Mouse (Mus musculus): ENCODE data around the gene Cdk14. TPM values are rescaled to one million over a fixed set of nuclear protein-coding genes. Genes with fewer than 3 reads are reported as not detected.

Gene Cdk14
- polyA plus RNA-seq, 1 experiment from 2014 or later: 34.3 TPM

GRCm38 (mm10) chr5:4892734-4893133, 527.4 kb downstream of the Cdk14 start:
- H3K9me3 ChIP-seq: no peaks in the 10 kb centered on the region
- H3K9ac ChIP-seq (replicated peaks): no peak overlapping the region
- no peaks in the 10 kb centered on the region for H3K27me3 ChIP-seq
- H3K36me3 ChIP-seq: no peaks in the 10 kb centered on the region
- no peak overlapping the region for H3K4me2 ChIP-seq (replicated peaks)
- no peak for ATAC-seq
- H3K27ac ChIP-seq: peak overlapping the region; percentile 80
- 67% methylated on average over 4 of the region's 4 CpGs for WGBS
- H3K4me1 ChIP-seq (replicated peaks): peaks cover 38% of the 10 kb centered on the region
- H3K4me3 ChIP-seq (replicated peaks): no peak overlapping the region

GRCm38 (mm10) chr5:4891862-4892704, 528.0 kb downstream of the Cdk14 start:
- peak overlapping the region; percentile 80 for H3K27ac ChIP-seq
- no peak overlapping the region for H3K4me2 ChIP-seq (replicated peaks)
- no peak overlapping the region for H3K4me3 ChIP-seq (replicated peaks)
- peak; percentile 80 for ATAC-seq
- WGBS: 54% methylated on average over 17 of the region's 17 CpGs
- peaks cover 38% of the 10 kb centered on the region for H3K4me1 ChIP-seq (replicated peaks)
- H3K9ac ChIP-seq (replicated peaks): no peak overlapping the region
- H3K9me3 ChIP-seq: no peaks in the 10 kb centered on the region
- H3K36me3 ChIP-seq: no peaks in the 10 kb centered on the region
- no peaks in the 10 kb centered on the region for H3K27me3 ChIP-seq

GRCm38 (mm10) chr5:4887069-4887468, 533.0 kb downstream of the Cdk14 start:
- no peaks in the 10 kb centered on the region; the same call in 1 of the 2 replicates for H3K36me3 ChIP-seq
- no peaks in the 10 kb centered on the region for H3K9me3 ChIP-seq
- H3K27me3 ChIP-seq: no peaks in the 10 kb centered on the region
- WGBS: 77% methylated on average over 4 of the region's 4 CpGs
- no peak overlapping the region for H3K4me2 ChIP-seq (replicated peaks)
- ATAC-seq: no peak
- no peak overlapping the region for H3K27ac ChIP-seq
- no peak overlapping the region for H3K9ac ChIP-seq (replicated peaks)
- peaks cover 15% of the 10 kb centered on the region for H3K4me1 ChIP-seq (replicated peaks)
- no peak overlapping the region for H3K4me3 ChIP-seq (replicated peaks)

GRCm38 (mm10) chr5:4882841-4883240, 537.3 kb downstream of the Cdk14 start:
- Histone ChIP-seq H3K4me2 (replicated peaks) (no peak overlapping the region), H3K27me3 (no peaks in the 10 kb centered on the region), H3K36me3 (peaks cover 3% of the 10 kb centered on the region; the same call in 1 of the 2 replicates), H3K4me3 (replicated peaks) (no peak overlapping the region), H3K4me1 (replicated peaks) (peaks cover 20% of the 10 kb centered on the region), H3K9ac (replicated peaks) (no peak overlapping the region), H3K27ac (no peak overlapping the region), H3K9me3 (no peaks in the 10 kb centered on the region)
- 94% methylated on average over 1 of the region's 1 CpGs for WGBS
- ATAC-seq: no peak

- no peak for ATAC-seq
- Histone ChIP-seq H3K27ac (no peak overlapping the region), H3K9ac (replicated peaks) (no peak overlapping the region), H3K27me3 (no peaks in the 10 kb centered on the region), H3K4me1 (replicated peaks) (peaks cover 36% of the 10 kb centered on the region), H3K4me3 (replicated peaks) (no peak overlapping the region), H3K4me2 (replicated peaks) (no peak overlapping the region), H3K9me3 (no peaks in the 10 kb centered on the region), H3K36me3 (peaks cover 3% of the 10 kb centered on the region; the same call in 1 of the 2 replicates)
- WGBS: 55% methylated on average over 4 of the region's 4 CpGs
These were observed 539.8 kb downstream of the Cdk14 start for GRCm38 (mm10) chr5:4880331-4880730.

GRCm38 (mm10) chr5:4878934-4879333, 541.2 kb downstream of the Cdk14 start:
- Histone ChIP-seq H3K9me3 (no peaks in the 10 kb centered on the region), H3K27me3 (no peaks in the 10 kb centered on the region), H3K36me3 (peaks cover 3% of the 10 kb centered on the region; the same call in 1 of the 2 replicates), H3K4me3 (replicated peaks) (no peak overlapping the region), H3K4me2 (replicated peaks) (no peak overlapping the region), H3K4me1 (replicated peaks) (peaks cover 42% of the 10 kb centered on the region), H3K9ac (replicated peaks) (0 out of 2 replicates have a peak overlapping the region, but pooled peaks have one; percentile 36), H3K27ac (peak overlapping the region; percentile 89)
- ATAC-seq: no peak
- 31% methylated on average over 3 of the region's 3 CpGs for WGBS

GRCm38 (mm10) chr5:4877638-4878037, 542.5 kb downstream of the Cdk14 start:
- peak overlapping the region; percentile 35 for H3K4me2 ChIP-seq (replicated peaks)
- H3K9me3 ChIP-seq: no peaks in the 10 kb centered on the region
- no peaks in the 10 kb centered on the region for H3K27me3 ChIP-seq
- 11% methylated on average over 4 of the region's 4 CpGs for WGBS
- H3K36me3 ChIP-seq: 0 out of 2 replicates have a peak, but pooled peaks cover 3% of the 10 kb centered on the region
- peaks cover 42% of the 10 kb centered on the region for H3K4me1 ChIP-seq (replicated peaks)
- H3K9ac ChIP-seq (replicated peaks): 0 out of 2 replicates have a peak overlapping the region, but pooled peaks have one; percentile 19
- H3K4me3 ChIP-seq (replicated peaks): no peak overlapping the region
- peak; percentile 51 for ATAC-seq
- peak overlapping the region; percentile 89 for H3K27ac ChIP-seq

GRCm38 (mm10) chr5:4877131-4877631, 542.9 kb downstream of the Cdk14 start:
- H3K27ac ChIP-seq: peak overlapping the region; percentile 89
- H3K27me3 ChIP-seq: no peaks in the 10 kb centered on the region
- peaks cover 42% of the 10 kb centered on the region for H3K4me1 ChIP-seq (replicated peaks)
- peak; percentile 94 for ATAC-seq
- H3K4me2 ChIP-seq (replicated peaks): peak overlapping the region; percentile 35
- WGBS: 3% methylated on average over 5 of the region's 5 CpGs
- H3K4me3 ChIP-seq (replicated peaks): no peak overlapping the region
- H3K9ac ChIP-seq (replicated peaks): no peak overlapping the region
- H3K9me3 ChIP-seq: no peaks in the 10 kb centered on the region
- 0 out of 2 replicates have a peak, but pooled peaks cover 3% of the 10 kb centered on the region for H3K36me3 ChIP-seq

GRCm38 (mm10) chr5:4876653-4877091, 543.4 kb downstream of the Cdk14 start:
- H3K9ac ChIP-seq (replicated peaks): 0 out of 2 replicates have a peak overlapping the region, but pooled peaks have one; percentile 23
- H3K27me3 ChIP-seq: no peaks in the 10 kb centered on the region
- peaks cover 42% of the 10 kb centered on the region for H3K4me1 ChIP-seq (replicated peaks)
- WGBS: 41% methylated on average over 15 of the region's 15 CpGs
- H3K4me3 ChIP-seq (replicated peaks): peak overlapping the region; percentile 9; the same call in 1 of the 2 replicates
- peak overlapping the region; percentile 89 for H3K27ac ChIP-seq
- H3K36me3 ChIP-seq: 0 out of 2 replicates have a peak, but pooled peaks cover under 1% of the 10 kb centered on the region
- peak; percentile 82 for ATAC-seq
- peak overlapping the region; percentile 35 for H3K4me2 ChIP-seq (replicated peaks)
- no peaks in the 10 kb centered on the region for H3K9me3 ChIP-seq

- H3K9ac ChIP-seq (replicated peaks): no peak overlapping the region
- no peak overlapping the region for H3K4me3 ChIP-seq (replicated peaks)
- 10% methylated on average over 4 of the region's 4 CpGs for WGBS
- peaks cover 48% of the 10 kb centered on the region for H3K4me1 ChIP-seq (replicated peaks)
- H3K27ac ChIP-seq: peak overlapping the region; percentile 44
- no peaks in the 10 kb centered on the region for H3K36me3 ChIP-seq
- no peaks in the 10 kb centered on the region for H3K9me3 ChIP-seq
- H3K27me3 ChIP-seq: no peaks in the 10 kb centered on the region; the same call in 1 of the 2 replicates
- no peak overlapping the region for H3K4me2 ChIP-seq (replicated peaks)
- ATAC-seq: peak; percentile 47; the same call in 1 of the 2 replicates
These were observed 549.9 kb downstream of the Cdk14 start for GRCm38 (mm10) chr5:4870041-4870726.

- H3K36me3 ChIP-seq: no peaks in the 10 kb centered on the region
- no peak overlapping the region for H3K4me3 ChIP-seq (replicated peaks)
- H3K4me1 ChIP-seq (replicated peaks): peaks cover 46% of the 10 kb centered on the region
- peak overlapping the region; percentile 42; the same call in 1 of the 2 replicates for H3K9ac ChIP-seq (replicated peaks)
- no peak overlapping the region for H3K4me2 ChIP-seq (replicated peaks)
- ATAC-seq: no peak
- 22% methylated on average over 6 of the region's 6 CpGs for WGBS
- H3K27ac ChIP-seq: peak overlapping the region; percentile 70
- H3K27me3 ChIP-seq: peaks cover 6% of the 10 kb centered on the region
- H3K9me3 ChIP-seq: no peaks in the 10 kb centered on the region
These were observed 551.5 kb downstream of the Cdk14 start for GRCm38 (mm10) chr5:4868563-4869120.
